Mouse (Mus musculus) liver, embryonic 12.5 days (tissue): ENCODE measurements at regions not wholly inside any gene's neighbourhood (a gene's known extent, or its start where the extent isn't known, plus 50 kb on each side); places are given as distances from the start of the nearest gene placed in this dataset.
A peak's percentile ranks its signal among the peaks of the same experiment; 100 is the strongest.

Experiments
- ATAC-seq: fragments of 200-750 bp; cut with Nextera tagmentation; 2 replicates; pipeline ENCODE4 v1.8.0; 2017; ENCODE audit warnings: moderate number of reproducible peaks, mild to moderate bottlenecking, moderate library complexity
- H3K27ac ChIP-seq: fragments of 300-500 bp; sonication (generic); 2 replicates; pipeline ENCODE4 v1.5.1; 2016; ENCODE audit warnings: mild to moderate bottlenecking
- H3K27me3 ChIP-seq: fragments of 300-500 bp; sonication (generic); replicated peaks from 2 replicates; pipeline ENCODE4 v1.6.1; 2016; ENCODE audit warnings: mild to moderate bottlenecking, moderate library complexity
- H3K36me3 ChIP-seq: fragments of 300-500 bp; sonication (generic); 2 replicates; pipeline ENCODE4 v1.6.1; 2016; ENCODE audit warnings: mild to moderate bottlenecking, moderate library complexity
- H3K4me1 ChIP-seq: fragments of 300-500 bp; sonication (generic); 2 replicates; pipeline ENCODE4 v1.6.1; 2016
- H3K4me2 ChIP-seq: fragments of 300-500 bp; sonication (generic); 2 replicates; pipeline ENCODE4 v1.6.1; 2016; ENCODE audit warnings: mild to moderate bottlenecking, moderate library complexity
- H3K4me3 ChIP-seq: fragments of 300-500 bp; sonication (generic); 2 replicates; pipeline ENCODE4 v1.5.1; 2016; ENCODE audit warnings: mild to moderate bottlenecking, moderate library complexity
- H3K9ac ChIP-seq: fragments of 300-500 bp; sonication (generic); 2 replicates; pipeline ENCODE4 v1.6.1; 2016; ENCODE audit warnings: mild to moderate bottlenecking, moderate library complexity
- H3K9me3 ChIP-seq: fragments of 300-500 bp; sonication (generic); replicated peaks from 2 replicates; pipeline ENCODE4 v1.6.1; 2016; ENCODE audit warnings: mild to moderate bottlenecking, moderate library complexity
- WGBS: fragments of 180-500 bp; shearing (Covaris S2); methylation state at CpG from one replicate; pipeline ENCODE4 v1.1.7; 2016; ENCODE audit not compliant: insufficient replicate concordance; 5-methylcytosine and 5-hydroxymethylcytosine counted together

- Histone ChIP-seq H3K9me3 (no peaks in the 10 kb centered on the region), H3K9ac (no peak overlapping the region), H3K4me2 (no peak overlapping the region), H3K36me3 (no peaks in the 10 kb centered on the region), H3K4me1 (no peaks in the 10 kb centered on the region), H3K27ac (no peak overlapping the region), H3K27me3 (no peaks in the 10 kb centered on the region), H3K4me3 (no peak overlapping the region)
- WGBS, result 62% methylated on average over 7 of the region's 7 CpGs
- ATAC-seq, result no peak
Observed at GRCm38 (mm10) chr1:137133734-137134133, 173.5 kb upstream of the Nr5a2 start.

DNA sequence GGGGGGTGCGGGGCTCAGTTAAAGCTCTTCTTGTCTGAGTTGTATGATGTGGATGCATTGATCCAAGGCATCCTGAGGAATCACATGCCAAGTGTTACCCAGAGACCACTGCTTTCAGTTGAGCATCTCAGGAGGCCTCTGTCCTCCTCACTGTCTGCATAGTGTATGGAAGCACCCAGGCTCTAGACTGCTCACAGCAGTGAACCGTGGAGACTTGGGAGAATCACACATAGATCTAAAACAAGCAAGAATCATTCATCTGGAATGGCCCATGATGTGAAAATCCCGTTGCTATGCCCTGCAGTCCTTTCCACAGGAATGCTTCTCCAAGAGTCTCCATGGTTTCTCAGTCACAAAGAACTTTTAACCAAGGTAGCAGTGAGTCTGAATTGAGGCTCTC lies 170.0 kb upstream of the Nr5a2 start:
- H3K4me3 ChIP-seq, result no peak overlapping the region
- H3K9me3 ChIP-seq, result no peaks in the 10 kb centered on the region
- no peaks in the 10 kb centered on the region for H3K4me1 ChIP-seq
- no peak overlapping the region for H3K27ac ChIP-seq
- no peak overlapping the region for H3K4me2 ChIP-seq
- no peak for ATAC-seq
- no peak overlapping the region for H3K9ac ChIP-seq
- H3K36me3 ChIP-seq, result no peaks in the 10 kb centered on the region
- 54% methylated on average over 3 of the region's 3 CpGs for WGBS
- H3K27me3 ChIP-seq, result no peaks in the 10 kb centered on the region

DNA sequence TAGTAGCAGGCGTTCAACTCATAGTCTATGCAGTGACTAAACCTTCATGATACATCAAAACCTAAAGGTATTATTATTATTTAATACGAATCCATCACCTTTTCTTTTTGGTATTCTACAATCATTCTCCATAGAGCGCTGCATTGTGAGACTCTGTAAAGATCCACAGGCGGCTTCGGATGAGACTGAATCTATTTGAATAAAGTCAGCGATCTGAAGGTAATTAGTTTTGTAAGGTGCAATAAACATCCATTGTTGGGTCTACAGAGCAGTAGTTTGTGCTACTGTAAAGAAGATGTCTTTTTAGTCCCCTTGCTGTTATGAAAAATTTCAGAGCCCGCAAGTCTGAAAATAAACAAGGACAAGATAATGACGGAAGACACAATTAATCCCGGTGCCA lies 168.9 kb upstream of the Nr5a2 start:
- Histone ChIP-seq H3K4me2 (no peak overlapping the region), H3K36me3 (no peaks in the 10 kb centered on the region), H3K27ac (no peak overlapping the region), H3K27me3 (no peaks in the 10 kb centered on the region), H3K9ac (no peak overlapping the region), H3K4me1 (no peaks in the 10 kb centered on the region), H3K4me3 (no peak overlapping the region), H3K9me3 (no peaks in the 10 kb centered on the region)
- ATAC-seq, result no peak
- WGBS, result 77% methylated on average over 9 of the region's 9 CpGs

- WGBS, result 62% methylated on average over 3 of the region's 3 CpGs
- Histone ChIP-seq H3K27me3 (no peaks in the 10 kb centered on the region), H3K4me2 (no peak overlapping the region), H3K36me3 (no peaks in the 10 kb centered on the region), H3K27ac (no peak overlapping the region), H3K9ac (no peak overlapping the region), H3K9me3 (no peaks in the 10 kb centered on the region), H3K4me1 (no peaks in the 10 kb centered on the region), H3K4me3 (no peak overlapping the region)
- ATAC-seq, result no peak
Observed at GRCm38 (mm10) chr1:137117866-137118265, 157.6 kb upstream of the Nr5a2 start.

DNA sequence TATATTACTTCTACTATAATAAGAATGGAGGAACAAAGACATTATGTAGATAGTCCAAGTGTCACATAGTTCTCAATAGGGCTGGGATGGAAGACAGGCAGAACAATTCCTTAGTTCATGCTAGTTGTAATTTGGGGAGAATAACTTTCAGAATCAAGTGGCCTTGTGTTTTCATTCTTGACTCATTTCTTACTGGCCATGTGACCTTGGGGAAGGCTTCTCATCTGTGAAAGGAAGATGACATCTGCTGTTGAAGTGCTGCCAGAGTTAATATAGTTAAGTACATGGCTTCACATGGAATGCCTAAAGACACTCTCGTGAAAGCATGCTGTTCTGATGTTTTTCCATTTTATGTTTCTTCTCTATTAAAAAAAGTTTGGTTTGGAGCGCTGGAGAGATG lies 146.2 kb upstream of the Nr5a2 start:
- no peak for ATAC-seq
- H3K9ac ChIP-seq, result no peak overlapping the region
- no peaks in the 10 kb centered on the region for H3K9me3 ChIP-seq
- no peaks in the 10 kb centered on the region for H3K36me3 ChIP-seq
- no peak overlapping the region for H3K4me3 ChIP-seq
- H3K4me2 ChIP-seq, result no peak overlapping the region
- WGBS, result 63% methylated on average over 2 of the region's 2 CpGs
- no peaks in the 10 kb centered on the region for H3K4me1 ChIP-seq
- H3K27me3 ChIP-seq, result no peaks in the 10 kb centered on the region
- H3K27ac ChIP-seq, result no peak overlapping the region

- H3K36me3 ChIP-seq, result no peaks in the 10 kb centered on the region
- ATAC-seq, result no peak
Observed at GRCm38 (mm10) chr1:137091762-137092161, 131.5 kb upstream of the Nr5a2 start.

DNA sequence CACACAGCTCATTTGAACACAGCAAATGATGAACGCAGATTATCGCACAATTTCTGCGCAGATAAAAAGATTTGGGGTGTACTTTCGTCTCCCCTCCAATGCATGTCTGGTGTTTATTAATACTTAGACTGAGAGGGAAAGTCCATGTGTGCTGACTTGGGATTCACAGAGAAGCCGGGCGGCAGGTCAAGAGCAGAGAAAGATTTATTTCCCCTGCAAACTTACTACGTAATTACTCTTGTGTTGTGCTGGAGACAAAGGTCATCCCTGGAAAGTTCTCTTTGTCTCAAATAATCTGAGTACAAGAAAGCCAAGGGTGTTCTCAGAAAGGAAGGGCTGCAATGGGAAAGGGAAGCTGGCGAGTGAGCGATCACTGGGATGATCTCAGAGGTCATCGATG lies 127.9 kb upstream of the Nr5a2 start:
- Histone ChIP-seq H3K27me3 (no peaks in the 10 kb centered on the region), H3K4me2 (no peak overlapping the region), H3K9me3 (no peaks in the 10 kb centered on the region), H3K27ac (no peak overlapping the region), H3K36me3 (no peaks in the 10 kb centered on the region), H3K4me1 (no peaks in the 10 kb centered on the region), H3K4me3 (no peak overlapping the region), H3K9ac (no peak overlapping the region)
- WGBS, result 77% methylated on average over 10 of the region's 10 CpGs
- ATAC-seq, result no peak

More at GRCm38 (mm10) chr1:137091762-137092161, 131.5 kb upstream of the Nr5a2 start:
- Histone ChIP-seq H3K9me3 (no peaks in the 10 kb centered on the region), H3K27ac (no peak overlapping the region), H3K4me1 (no peaks in the 10 kb centered on the region), H3K4me2 (no peak overlapping the region), H3K27me3 (no peaks in the 10 kb centered on the region), H3K9ac (no peak overlapping the region), H3K4me3 (no peak overlapping the region)
- WGBS, result 35% methylated on average over 9 of the region's 9 CpGs

DNA sequence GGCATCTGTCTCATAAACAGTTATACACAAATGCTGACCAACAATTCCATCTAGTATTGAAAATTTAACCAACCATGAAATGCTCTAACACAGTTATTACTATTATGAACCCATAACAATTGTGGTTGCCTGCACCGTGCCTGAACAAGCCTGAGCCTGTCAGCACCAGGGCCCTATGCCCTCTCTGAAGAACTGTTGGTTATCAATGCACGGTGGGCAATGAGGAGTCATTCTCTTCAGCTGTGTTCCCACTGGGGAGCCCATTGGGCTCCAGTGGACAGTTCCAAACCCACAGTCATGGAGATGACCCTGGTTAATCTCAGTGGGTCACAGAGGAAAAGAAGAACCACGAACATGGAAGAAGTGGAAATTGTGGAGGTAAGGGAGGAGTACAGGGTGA lies 126.5 kb upstream of the Nr5a2 start:
- no peaks in the 10 kb centered on the region for H3K9me3 ChIP-seq
- H3K27ac ChIP-seq, result no peak overlapping the region
- WGBS, result 77% methylated on average over 3 of the region's 3 CpGs
- H3K36me3 ChIP-seq, result no peaks in the 10 kb centered on the region
- no peaks in the 10 kb centered on the region for H3K4me1 ChIP-seq
- H3K27me3 ChIP-seq, result no peaks in the 10 kb centered on the region
- H3K4me3 ChIP-seq, result no peak overlapping the region
- H3K4me2 ChIP-seq, result no peak overlapping the region
- H3K9ac ChIP-seq, result no peak overlapping the region
- ATAC-seq, result no peak

DNA sequence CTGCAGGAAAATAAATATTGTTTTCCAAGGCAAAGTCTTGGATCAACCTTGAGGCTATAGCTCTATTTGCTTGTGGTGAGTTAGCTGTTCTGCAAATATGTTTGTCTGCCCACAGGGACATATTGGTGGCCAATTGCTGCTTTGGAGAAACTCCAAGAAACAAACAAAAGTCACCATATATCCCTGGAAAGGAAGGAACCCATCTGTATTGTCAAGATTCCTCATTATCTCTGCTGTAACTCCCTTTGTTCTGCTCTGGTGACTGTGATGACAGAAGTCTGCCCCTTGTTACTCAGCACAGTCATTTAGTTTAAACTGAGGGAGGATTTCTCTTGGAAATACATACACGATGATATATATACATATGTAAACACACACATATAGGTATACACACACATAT lies 123.3 kb upstream of the Nr5a2 start:
- no peak for ATAC-seq
- Histone ChIP-seq H3K9ac (no peak overlapping the region), H3K4me2 (no peak overlapping the region), H3K36me3 (no peaks in the 10 kb centered on the region), H3K4me1 (0 out of 2 replicates have a peak, but pooled peaks cover 3% of the 10 kb centered on the region), H3K27ac (no peak overlapping the region), H3K4me3 (no peak overlapping the region), H3K27me3 (no peaks in the 10 kb centered on the region), H3K9me3 (no peaks in the 10 kb centered on the region)
- 53% methylated on average over 1 of the region's 1 CpGs for WGBS

DNA sequence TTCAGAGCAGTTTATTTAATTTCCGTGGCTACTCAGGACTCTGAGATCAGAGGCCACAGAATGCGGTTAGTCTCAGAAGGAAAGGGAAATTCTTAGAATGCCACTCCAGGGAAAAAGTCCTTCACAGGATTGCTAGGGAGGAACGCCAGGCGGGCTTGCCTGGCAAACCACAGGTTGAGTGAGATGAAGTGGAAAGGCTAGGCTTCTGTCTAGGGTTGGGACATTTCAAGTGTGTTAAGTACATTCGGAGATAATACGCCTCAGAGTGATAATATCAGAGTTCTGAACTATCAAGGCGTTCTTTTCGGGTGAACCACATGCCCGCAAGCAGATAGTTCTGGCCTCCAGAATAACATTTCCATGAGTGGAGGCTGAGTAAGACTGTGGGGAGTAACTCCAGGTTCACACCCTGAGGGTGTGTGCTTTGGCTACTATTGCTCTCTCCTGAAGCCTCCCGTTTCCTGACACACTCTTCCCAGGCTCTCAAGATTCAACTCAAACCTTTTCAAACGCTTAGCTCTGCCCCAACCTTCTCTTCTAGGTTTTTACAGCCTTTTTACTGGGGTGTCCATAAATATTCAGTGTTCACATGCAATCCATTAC lies 119.3 kb upstream of the Nr5a2 start:
- ATAC-seq, result no peak
- Histone ChIP-seq H3K4me3 (no peak overlapping the region), H3K4me2 (no peak overlapping the region), H3K4me1 (0 out of 2 replicates have a peak, but pooled peaks cover 3% of the 10 kb centered on the region), H3K36me3 (no peaks in the 10 kb centered on the region), H3K9ac (no peak overlapping the region), H3K27me3 (no peaks in the 10 kb centered on the region), H3K27ac (no peak overlapping the region), H3K9me3 (no peaks in the 10 kb centered on the region)
- 21% methylated on average over 11 of the region's 11 CpGs for WGBS

GRCm38 (mm10) chr1:137074787-137075186 lies 114.5 kb upstream of the Nr5a2 start:
- H3K4me3 ChIP-seq, result no peak overlapping the region
- no peak overlapping the region for H3K9ac ChIP-seq
- no peaks in the 10 kb centered on the region for H3K36me3 ChIP-seq
- 4% methylated on average over 9 of the region's 9 CpGs for WGBS
- H3K4me1 ChIP-seq, result 0 out of 2 replicates have a peak, but pooled peaks cover 3% of the 10 kb centered on the region
- H3K27ac ChIP-seq, result no peak overlapping the region
- 0 out of 2 replicates have a peak, but pooled peaks have one; percentile 42 for ATAC-seq
- no peaks in the 10 kb centered on the region for H3K27me3 ChIP-seq
- no peaks in the 10 kb centered on the region for H3K9me3 ChIP-seq
- no peak overlapping the region; the same call in 1 of the 2 replicates for H3K4me2 ChIP-seq

DNA sequence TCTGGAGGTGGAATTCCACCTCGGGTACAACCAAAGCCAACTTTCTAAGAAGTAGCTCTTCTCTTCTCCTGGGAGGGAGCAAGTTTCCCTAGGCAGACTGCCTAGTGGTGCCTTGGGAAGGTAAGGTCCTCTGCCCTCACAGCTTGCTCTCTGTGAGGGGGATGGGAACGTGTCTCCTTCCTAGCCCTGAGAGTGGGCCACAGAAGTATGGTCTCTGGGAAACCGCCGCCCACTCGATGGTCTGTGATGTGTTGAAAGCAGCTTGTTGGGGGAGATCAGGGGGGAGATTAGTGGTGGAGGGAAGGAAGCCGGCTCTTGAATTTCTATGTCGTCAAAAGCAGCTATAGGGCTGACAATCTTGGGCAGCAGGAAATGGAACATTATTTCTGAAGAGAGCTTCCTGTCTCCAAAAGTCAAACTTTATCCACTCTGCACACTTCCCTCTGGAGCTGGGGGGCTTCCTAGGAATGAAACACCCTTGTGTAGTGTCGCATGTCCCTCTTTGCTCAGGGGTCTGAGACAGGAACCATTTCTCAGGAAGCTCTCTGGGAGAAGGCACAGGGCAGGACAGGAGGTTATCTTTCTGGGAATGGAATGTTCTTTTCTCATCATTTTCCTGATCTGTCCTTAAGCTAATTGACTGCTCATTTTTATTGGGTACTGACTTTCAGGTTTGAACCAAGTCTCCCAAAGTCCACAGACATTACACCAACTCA lies 113.8 kb upstream of the Nr5a2 start:
- WGBS, result 20% methylated on average over 8 of the region's 8 CpGs

More for the DNA sequence above, 113.8 kb upstream of the Nr5a2 start:
- H3K27me3 ChIP-seq, result no peaks in the 10 kb centered on the region
- no peak overlapping the region for H3K4me2 ChIP-seq
- no peak overlapping the region for H3K27ac ChIP-seq
- no peaks in the 10 kb centered on the region for H3K9me3 ChIP-seq
- H3K9ac ChIP-seq, result no peak overlapping the region
- H3K4me1 ChIP-seq, result 0 out of 2 replicates have a peak, but pooled peaks cover under 1% of the 10 kb centered on the region
- H3K4me3 ChIP-seq, result no peak overlapping the region
- peak; percentile 57; the same call in 1 of the 2 replicates for ATAC-seq
- H3K36me3 ChIP-seq, result no peaks in the 10 kb centered on the region
